Mouse (Mus musculus): Measurements from ENCODE around the gene Olfr870. TPM values are rescaled to one million over a fixed set of nuclear protein-coding genes. Genes with fewer than 3 reads are reported as not detected.
"Not testable (repeated sequence)": the region's sequence is repeated elsewhere in the genome, so short reads cannot be mapped to it uniquely, and the experiment has no call there.

Olfr870 gene
- not detected for total RNA-seq (2021)
- long read RNA-seq, experiment 1 = 0 reads
- long read RNA-seq, experiment 2 = 0 reads

- intact Hi-C loops (cut with DNase I) = no loop called here
- DNase-seq = no peak
These were observed at the start of gene Olfr870 for GRCm38 (mm10) chr9:20173957-20174356. TSS of gene Olfr870 (minus strand) at chr9:20174057.

GRCm38 (mm10) chr9:20211907-20212306 lies 38.0 kb upstream of the Olfr870 start, which contains the start of gene Olfr871:
TSS of gene Olfr871 (plus strand) at chr9:20212207.
- intact Hi-C loops (cut with DNase I) = no loop called here
- DNase-seq = no peak

GRCm38 (mm10) chr9:20211477-20211876 lies 37.6 kb upstream of the Olfr870 start:
- DNase-seq = no peak
- intact Hi-C loops (cut with DNase I) = no loop called here

GRCm38 (mm10) chr9:20210812-20211211 lies 37.0 kb upstream of the Olfr870 start:
- intact Hi-C loops (cut with DNase I) = no loop called here
- no peak for DNase-seq

DNA sequence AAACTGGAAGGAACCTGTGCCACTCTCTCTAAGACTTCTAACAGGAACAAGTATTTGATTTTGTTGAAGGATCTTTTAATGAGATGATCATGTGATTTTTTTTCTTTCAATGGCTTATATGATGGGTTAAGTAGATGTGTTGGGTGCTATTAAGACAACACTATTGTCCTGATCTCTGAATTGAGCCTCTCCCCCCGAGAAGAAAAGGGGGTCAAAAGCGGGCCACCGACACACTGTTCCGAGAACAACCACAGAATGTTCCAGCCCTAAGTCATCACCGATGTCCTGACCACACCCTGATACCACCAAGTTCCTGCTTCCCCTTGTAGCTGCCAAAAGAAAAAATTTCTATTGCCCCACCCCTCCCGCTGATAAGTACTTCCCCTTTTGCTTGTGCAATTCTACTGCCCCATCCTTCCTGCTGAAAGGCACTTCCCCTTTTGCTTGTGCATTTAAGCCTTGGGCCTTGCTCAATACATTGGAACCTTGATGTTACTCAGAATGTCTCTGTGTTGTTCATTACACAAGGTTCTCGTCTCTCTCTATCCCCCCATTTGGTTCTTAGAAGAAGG lies 29.6 kb upstream of the Olfr870 start:
- intact Hi-C loops (cut with DNase I); DNase-seq: not testable (repeated sequence)

DNA sequence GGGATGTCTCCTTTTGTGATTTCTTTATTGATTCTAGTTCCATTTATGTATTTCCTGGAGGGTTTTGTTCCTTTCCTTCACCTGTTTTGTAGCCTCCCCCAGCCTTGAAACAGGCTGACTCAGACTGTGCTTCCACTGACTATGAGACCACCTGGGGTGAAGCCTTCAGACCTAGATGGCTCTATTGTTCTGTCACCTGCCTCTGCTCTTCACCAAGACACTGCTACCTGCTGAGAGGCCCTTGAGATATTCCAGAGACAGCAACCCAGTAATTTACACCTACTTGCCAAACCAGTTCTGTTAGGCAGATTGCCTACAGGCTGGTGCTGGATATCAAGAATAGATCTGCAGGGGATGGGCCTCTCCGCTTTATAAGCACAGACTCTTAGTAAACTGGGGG lies 28.3 kb upstream of the Olfr870 start:
- intact Hi-C loops (cut with DNase I) = no loop called here
- DNase-seq = no peak

DNA sequence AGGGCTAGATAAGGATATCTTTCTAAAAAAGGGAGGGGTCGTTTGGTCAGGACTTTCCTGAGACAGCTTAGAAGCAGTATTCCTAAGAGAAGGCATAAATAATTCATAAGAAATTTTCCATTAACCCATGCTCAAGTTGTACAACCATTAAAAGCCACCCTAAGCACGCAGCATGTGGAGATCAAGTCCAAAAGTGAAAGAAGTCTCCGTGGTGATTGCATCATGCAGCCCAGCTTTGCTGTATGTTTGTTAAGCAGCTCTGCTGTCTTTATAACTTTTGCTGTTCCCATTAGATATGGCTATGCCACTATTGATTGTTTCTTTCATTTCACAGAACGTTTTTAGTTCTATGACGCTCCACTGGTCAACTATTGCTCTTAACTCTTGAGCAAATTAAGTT lies 5.6 kb upstream of the Olfr870 start:
- no peak for DNase-seq
- intact Hi-C loops (cut with DNase I) = no loop called here

DNA sequence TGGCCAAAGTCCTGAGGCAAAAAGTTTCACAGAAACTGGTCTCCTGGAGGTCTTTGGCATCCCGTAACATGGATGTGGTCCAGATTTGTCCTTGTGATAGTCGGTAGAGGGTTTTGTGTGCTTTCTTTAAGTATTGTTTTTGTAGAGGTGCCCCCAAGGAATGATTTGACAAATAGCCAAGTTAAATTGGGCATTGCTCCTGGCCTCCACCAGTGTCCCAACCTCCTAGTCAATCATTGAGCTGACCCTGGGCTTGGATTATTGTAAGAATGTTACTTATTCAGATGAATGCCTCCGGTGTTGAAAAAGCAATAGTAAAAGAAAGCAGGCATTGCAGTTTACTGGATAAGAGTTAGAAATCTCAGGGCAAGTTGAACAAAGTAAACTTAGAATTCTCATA lies 24.2 kb downstream of the Olfr870 start:
- intact Hi-C loops (cut with DNase I) = no loop called here
- DNase-seq = no peak

- intact Hi-C loops (cut with DNase I) = no loop called here
- no peak for DNase-seq
These were observed 45.1 kb downstream of the Olfr870 start, which contains the start of gene Olfr869 for GRCm38 (mm10) chr9:20128709-20129108. TSS of gene Olfr869 (plus strand) at chr9:20129009.

Other genes starting within 250 kb of the Olfr870 start
- gene Olfr866, start 146.0 kb downstream of the Olfr870 start, total RNA-seq (2021) = not detected
- not detected for gene Olfr867, start 116.5 kb downstream of the Olfr870 start, total RNA-seq (2021)
- not detected for gene Olfr868, start 75.4 kb downstream of the Olfr870 start, total RNA-seq (2021)
- not detected for gene Olfr869, start 45.0 kb downstream of the Olfr870 start, total RNA-seq (2021)
- gene Olfr871, start 38.1 kb upstream of the Olfr870 start, total RNA-seq (2021) = not detected
- gene Olfr872, start 63.1 kb upstream of the Olfr870 start, total RNA-seq (2021) = not detected
- gene Olfr39, start 108.3 kb upstream of the Olfr870 start, total RNA-seq (2021) = not detected
- not detected for gene Olfr873, start 124.5 kb upstream of the Olfr870 start, total RNA-seq (2021)
- not detected for gene Olfr18, start 162.0 kb upstream of the Olfr870 start, total RNA-seq (2021)
- gene Zfp560, start 211.1 kb upstream of the Olfr870 start, total RNA-seq (2021) = 10 to 100 TPM; 11.9 TPM

Measured in heart, postnatal 14 days (tissue).